Mouse (Mus musculus) liver, embryonic 14.5 days (tissue): Measurements from ENCODE around the gene Lrch3.

ENCODE experiments used
- CTCF ChIP-seq: IDR thresholded peaks from 2 replicates; pipeline ENCODE4 v1.5.1; 2016; ENCODE audit warnings: antibody characterized with exemption, low read depth, control low read depth
- EP300 ChIP-seq: IDR thresholded peaks from 2 replicates; pipeline ENCODE4 v1.6.1; 2016; ENCODE audit warnings: antibody characterized with exemption, low read depth

- no peak for TF ChIP-seq CTCF
- TF ChIP-seq EP300, result no peak
Measured at GRCm38 (mm10) chr16:32867919-32868552, 45.9 kb upstream of the Lrch3 start.
